Mouse (Mus musculus) myocyte (in vitro differentiated cells): ENCODE data around the gene Mrgpra1. TPM values are rescaled to one million over a fixed set of nuclear protein-coding genes. Genes with fewer than 3 reads are reported as not detected.
"Not testable (repeated sequence)": the region's sequence is repeated elsewhere in the genome, so short reads cannot be mapped to it uniquely, and the experiment has no call there.

Experiments
- H3K27me3 ChIP-seq: one replicate; pipeline ENCODE4 v1.6.1; 2011; ENCODE audit not compliant: control insufficient read depth, insufficient read depth, insufficient read length
- H3K36me3 ChIP-seq: one replicate; pipeline ENCODE4 v1.6.1; 2011; ENCODE audit not compliant: control insufficient read depth, insufficient read depth
- H3K4me2 ChIP-seq: one replicate; pipeline ENCODE4 v1.6.1; 2011; ENCODE audit warnings: low read depth, control low read depth
- H3K4me3 ChIP-seq: one replicate; pipeline ENCODE4 v1.5.1; 2011; ENCODE audit warnings: mild to moderate bottlenecking, control low read depth, moderate library complexity
- H3K79me2 ChIP-seq: one replicate; pipeline ENCODE4 v1.6.1; 2011; ENCODE audit not compliant: control insufficient read depth, insufficient read depth
- H3ac ChIP-seq: one replicate; pipeline ENCODE4 v1.6.1; 2011; ENCODE audit not compliant: control insufficient read depth, insufficient read length
- CEBPB ChIP-seq: IDR thresholded peaks from 2 replicates; pipeline ENCODE4 v1.6.1; 2011; ENCODE audit warnings: mild to moderate bottlenecking, moderate library complexity; ENCODE audit not compliant: poor library complexity, insufficient read depth, severe bottlenecking
- E2F4 ChIP-seq: IDR thresholded peaks from one replicate; pipeline ENCODE4 v1.6.1; 2011; ENCODE audit warnings: mild to moderate bottlenecking, control low read depth, moderate library complexity; ENCODE audit not compliant: insufficient read depth
- MAX ChIP-seq: IDR thresholded peaks from one replicate; pipeline ENCODE4 v1.6.1; 2011; ENCODE audit warnings: low read depth, mild to moderate bottlenecking, control low read depth
- MYOD1 ChIP-seq, 3 experiments: IDR thresholded peaks; one replicate each; pipeline ENCODE4 v1.6.1; 2011; ENCODE audit warnings: control low read depth in 2 of 3, low read depth in 2 of 3, mild to moderate bottlenecking in 2 of 3, moderate library complexity in 1 of 3; ENCODE audit not compliant: insufficient read length in 2 of 3, control insufficient read depth in 1 of 3
- MYOG ChIP-seq, 3 experiments: IDR thresholded peaks; one replicate each; pipeline ENCODE4 v1.6.1; 2011; ENCODE audit warnings: control low read depth in 2 of 3, low read depth in 2 of 3, mild to moderate bottlenecking in 2 of 3; ENCODE audit not compliant: insufficient read length in 2 of 3, control insufficient read depth in 1 of 3, insufficient read depth in 1 of 3
- POLR2A ChIP-seq: IDR thresholded peaks from one replicate; pipeline ENCODE4 v1.6.1; 2011; ENCODE audit warnings: low read depth, mild to moderate bottlenecking, control low read depth, moderate library complexity; ENCODE audit not compliant: insufficient read length
- POLR2AphosphoS2 ChIP-seq: IDR thresholded peaks from one replicate; pipeline ENCODE4 v1.6.1; 2011; ENCODE audit warnings: low read depth, control low read depth; ENCODE audit not compliant: insufficient read length
- REST ChIP-seq: IDR thresholded peaks from one replicate; pipeline ENCODE4 v1.6.1; 2011; ENCODE audit warnings: mild to moderate bottlenecking, control low read depth, moderate library complexity; ENCODE audit not compliant: insufficient read depth, insufficient read length
- SRF ChIP-seq: IDR thresholded peaks from one replicate; pipeline ENCODE4 v1.6.1; 2011; ENCODE audit warnings: low read depth; ENCODE audit not compliant: control insufficient read depth, insufficient read length
- TCF12 ChIP-seq: IDR thresholded peaks from one replicate; pipeline ENCODE4 v1.6.1; 2011; ENCODE audit warnings: mild to moderate bottlenecking, control low read depth; ENCODE audit not compliant: poor library complexity, insufficient read depth, severe bottlenecking
- TCF3 ChIP-seq: IDR thresholded peaks from one replicate; pipeline ENCODE4 v1.6.1; 2011; ENCODE audit warnings: low read depth, control low read depth; ENCODE audit not compliant: insufficient read length
- USF1 ChIP-seq: IDR thresholded peaks from one replicate; pipeline ENCODE4 v1.6.1; 2011; ENCODE audit warnings: low read depth, mild to moderate bottlenecking, control low read depth, moderate library complexity
- polyA plus RNA-seq: library from polyadenylated mRNA; unstranded; fragments of >200 nt; fragmentation: generic; extraction: Trizol; gene quantifications from one replicate; pipeline ENCODE4 v1.2.1, GENCODE M21; 2012; ENCODE audit warnings: missing spikeins

Gene Mrgpra1
- polyA plus RNA-seq, 1 experiment, result not detected

DNA sequence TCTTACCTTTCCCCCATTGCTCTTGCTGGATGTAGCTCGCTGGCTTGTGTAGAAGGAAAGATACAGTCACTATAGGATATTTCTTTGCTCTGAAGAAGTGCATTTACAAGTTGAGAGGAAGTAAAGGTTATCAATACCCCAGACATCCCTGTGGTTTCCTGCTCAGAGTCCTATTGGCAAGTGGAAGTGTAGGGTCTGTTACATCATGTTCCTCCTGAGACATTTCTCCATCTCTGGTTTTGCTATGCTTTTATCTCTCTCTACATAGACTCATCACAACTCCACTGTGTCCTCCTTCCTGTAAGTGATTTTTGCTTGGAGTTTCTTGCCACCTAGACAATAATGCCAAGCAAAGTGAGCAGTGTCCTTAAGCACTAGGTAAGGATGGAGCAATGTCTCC is 35.7 kb downstream of the Mrgpra1 start:
- TF ChIP-seq E2F4 (no peak), POLR2AphosphoS2 (no peak), SRF (no peak), TCF3 (no peak), POLR2A (no peak), MYOG (IDR thresholded peaks at IDR 0.05; ENCODE audit: control insufficient read depth in 1 of 3, insufficient read depth in 1 of 3, insufficient read length in 2 of 3, low read depth in 2 of 3) (no peak), MYOD1 (IDR thresholded peaks at IDR 0.05; ENCODE audit: control insufficient read depth in 1 of 3, insufficient read length in 2 of 3, low read depth in 2 of 3) (no peak), MAX (no peak), USF1 (no peak), TCF12 (no peak), REST (no peak), CEBPB (no peak)
- H3K36me3 ChIP-seq, result no peaks in the 10 kb centered on the region
- no peak overlapping the region for H3ac ChIP-seq
- H3K4me2 ChIP-seq, result no peak overlapping the region
- no peaks in the 10 kb centered on the region for H3K27me3 ChIP-seq
- H3K79me2 ChIP-seq, result no peaks in the 10 kb centered on the region
- no peak overlapping the region for H3K4me3 ChIP-seq

DNA sequence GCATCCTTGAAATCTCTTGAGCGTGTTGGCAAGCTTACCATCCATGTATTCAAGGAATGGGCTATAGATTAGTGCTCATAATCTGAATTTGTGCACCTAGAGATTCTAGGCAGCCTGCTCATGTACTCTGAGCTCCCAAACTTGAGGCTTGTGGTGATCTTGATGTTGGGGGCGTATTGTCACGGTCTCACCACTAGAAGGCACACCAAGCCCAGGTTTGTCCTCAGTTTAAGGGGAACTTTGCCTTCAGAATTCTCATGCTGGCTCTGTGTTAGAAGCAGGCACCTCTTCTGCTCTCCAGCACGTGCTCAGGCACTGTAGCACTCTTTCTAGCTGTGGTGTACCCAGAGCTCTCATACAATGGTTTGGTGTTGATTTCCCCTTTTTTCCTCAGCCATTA is 41.8 kb downstream of the Mrgpra1 start:
- Histone ChIP-seq H3K4me2 (no peak overlapping the region), H3K36me3 (no peaks in the 10 kb centered on the region)

DNA sequence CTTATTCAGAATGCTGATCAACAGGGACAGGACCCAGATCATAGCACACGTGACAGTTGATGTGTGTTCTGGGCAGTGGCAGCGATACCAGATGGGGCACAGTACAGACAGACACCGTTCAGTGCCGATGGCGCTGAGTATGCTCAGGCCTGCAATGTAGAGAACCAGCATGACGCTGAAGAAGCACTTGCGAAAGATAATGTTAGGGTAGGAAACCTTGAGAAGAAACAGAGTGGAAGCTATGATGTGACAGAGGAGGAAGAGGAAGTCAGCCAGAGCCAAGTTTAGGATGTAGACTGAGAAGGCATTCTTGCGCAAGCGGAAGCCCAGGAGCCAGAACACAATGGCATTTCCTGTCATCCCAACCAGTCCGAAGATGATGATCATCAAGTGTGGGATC is 44.2 kb downstream of the Mrgpra1 start:
- H3K36me3 ChIP-seq, result no peaks in the 10 kb centered on the region
- H3K4me3 ChIP-seq, result no peak overlapping the region
- H3K79me2 ChIP-seq, result no peaks in the 10 kb centered on the region
- H3ac ChIP-seq, result no peak overlapping the region
- H3K27me3 ChIP-seq, result no peaks in the 10 kb centered on the region
- no peak overlapping the region for H3K4me2 ChIP-seq
- TF ChIP-seq TCF12, result no peak
- no peak for TF ChIP-seq USF1
- TF ChIP-seq E2F4, result no peak
- TF ChIP-seq POLR2AphosphoS2, result no peak
- TF ChIP-seq MYOG (IDR thresholded peaks at IDR 0.05; ENCODE audit: control insufficient read depth in 1 of 3, insufficient read depth in 1 of 3, insufficient read length in 2 of 3, low read depth in 2 of 3), result no peak
- no peak for TF ChIP-seq SRF

More for the DNA sequence above, 41.8 kb downstream of the Mrgpra1 start:
- H3K27me3 ChIP-seq, result no peaks in the 10 kb centered on the region
- no peak overlapping the region for H3K4me3 ChIP-seq
- H3K79me2 ChIP-seq, result no peaks in the 10 kb centered on the region
- no peak for TF ChIP-seq E2F4
- no peak for TF ChIP-seq MAX
- no peak for TF ChIP-seq MYOD1 (IDR thresholded peaks at IDR 0.05; ENCODE audit: control insufficient read depth in 1 of 3, insufficient read length in 2 of 3, low read depth in 2 of 3)
- TF ChIP-seq SRF, result no peak
- TF ChIP-seq TCF12, result no peak
- TF ChIP-seq TCF3, result no peak
- TF ChIP-seq CEBPB, result no peak
- TF ChIP-seq REST, result no peak
- no peak for TF ChIP-seq USF1
- TF ChIP-seq POLR2A, result no peak
- H3ac ChIP-seq, result no peak overlapping the region

DNA sequence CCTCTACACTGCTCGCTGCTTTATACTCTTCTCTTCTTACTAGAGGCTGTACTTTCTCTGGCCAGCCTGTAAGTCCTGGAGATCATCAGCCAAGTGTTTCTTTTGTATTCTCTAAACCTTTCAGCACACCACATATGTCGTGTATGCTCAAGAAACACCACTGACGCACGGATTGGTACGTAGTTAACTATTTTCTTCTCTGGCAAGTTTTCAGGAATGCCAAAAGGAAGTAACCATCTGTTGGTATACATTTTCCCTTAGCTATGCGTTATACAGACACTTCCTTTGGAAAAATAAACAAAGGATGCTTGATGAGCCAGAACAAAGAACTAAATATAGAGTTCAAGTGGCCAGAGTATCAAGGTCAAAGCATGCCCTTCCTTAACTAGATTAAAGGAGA is 49.4 kb downstream of the Mrgpra1 start:
- H3K79me2 ChIP-seq, H3K27me3 ChIP-seq, H3K36me3 ChIP-seq, H3ac ChIP-seq, H3K4me3 ChIP-seq, H3K4me2 ChIP-seq: not testable (repeated sequence)

DNA sequence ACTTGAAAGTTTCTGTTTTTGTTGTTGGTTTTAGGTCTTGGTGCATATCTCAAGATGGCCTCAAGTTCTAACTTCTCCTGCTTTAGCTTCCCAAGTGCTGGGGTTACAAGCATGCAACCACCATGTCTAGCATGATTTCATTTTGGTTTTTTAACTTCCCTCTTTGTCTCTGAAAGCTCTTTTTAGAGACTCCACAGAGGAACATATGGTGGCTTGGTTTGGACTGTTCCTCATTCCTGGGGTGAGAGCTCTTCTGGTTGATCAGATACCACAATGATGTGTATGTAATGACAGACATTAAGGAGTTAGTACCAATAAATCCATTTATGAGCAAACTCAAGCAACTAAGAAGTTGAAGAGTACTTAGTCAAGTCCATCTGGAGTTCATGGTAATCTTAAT is 54.4 kb downstream of the Mrgpra1 start:
- H3K27me3 ChIP-seq, H3K36me3 ChIP-seq, H3K4me2 ChIP-seq, H3K4me3 ChIP-seq, H3ac ChIP-seq, H3K79me2 ChIP-seq: not testable (repeated sequence)

Other genes starting within 250 kb of the Mrgpra1 start
- 0.49 TPM for gene Ptpn5, start 220.6 kb downstream of the Mrgpra1 start, polyA plus RNA-seq
- gene Mrgpra6, start 149.3 kb downstream of the Mrgpra1 start, polyA plus RNA-seq, result not detected
- gene Mrgpra9, start 101.4 kb downstream of the Mrgpra1 start, polyA plus RNA-seq, result not detected
- not detected for gene Mrgpra2a, start 97.9 kb upstream of the Mrgpra1 start, polyA plus RNA-seq
- not detected for gene Mrgpra2b, start 174.6 kb upstream of the Mrgpra1 start, polyA plus RNA-seq
- not detected for gene Mrgpra3, start 247.1 kb upstream of the Mrgpra1 start, polyA plus RNA-seq